Mouse (Mus musculus) hindbrain, embryonic 14.5 days (tissue): ENCODE results near the gene BC055324. TPM values are rescaled to one million over a fixed set of nuclear protein-coding genes. Genes with fewer than 3 reads are reported as not detected.
A peak's percentile ranks its signal among the peaks of the same experiment; 100 is the strongest.
"Not testable (repeated sequence)": the region's sequence is repeated elsewhere in the genome, so short reads cannot be mapped to it uniquely, and the experiment has no call there.

Source experiments
- ATAC-seq: fragments of 200-750 bp; cut with Nextera tagmentation; 2 replicates; pipeline ENCODE4 v1.8.0; 2017; ENCODE audit warnings: moderate number of reproducible peaks, mild to moderate bottlenecking, moderate TSS enrichment, moderate library complexity; ENCODE audit not compliant: low FRiP score
- DNase-seq: peaks from one replicate; pipeline ENCODE4 v3.0.0-alpha.2; 2015; ENCODE audit warnings: low spot score
- H3K27ac ChIP-seq: fragments of 300-500 bp; sonication (generic); 2 replicates; pipeline ENCODE4 v1.5.1; 2014; ENCODE audit warnings: mild to moderate bottlenecking, moderate library complexity
- H3K27me3 ChIP-seq: fragments of 300-500 bp; sonication (generic); 2 replicates; pipeline ENCODE4 v1.6.1; 2014; ENCODE audit warnings: mild to moderate bottlenecking, low read length, mixed read lengths; ENCODE audit not compliant: control insufficient read depth, insufficient read depth
- H3K36me3 ChIP-seq: fragments of 300-500 bp; sonication (generic); replicated peaks from 2 replicates; pipeline ENCODE4 v1.6.1; 2014; ENCODE audit not compliant: control insufficient read depth, insufficient read depth
- H3K4me1 ChIP-seq: fragments of 300-500 bp; sonication (generic); replicated peaks from 2 replicates; pipeline ENCODE4 v1.6.1; 2014; ENCODE audit warnings: antibody characterized with exemption, low read length, mixed read lengths; ENCODE audit not compliant: control insufficient read depth, insufficient read depth
- H3K4me2 ChIP-seq: fragments of 300-500 bp; sonication (generic); replicated peaks from 2 replicates; pipeline ENCODE4 v1.6.1; 2014; ENCODE audit warnings: mild to moderate bottlenecking, moderate library complexity
- H3K4me3 ChIP-seq: fragments of 300-500 bp; sonication (generic); replicated peaks from 2 replicates; pipeline ENCODE4 v1.5.1; 2014; ENCODE audit warnings: mild to moderate bottlenecking, low read length
- H3K9ac ChIP-seq: fragments of 300-500 bp; sonication (generic); 2 replicates; pipeline ENCODE4 v1.6.1; 2014
- H3K9me3 ChIP-seq: fragments of 300-500 bp; sonication (generic); 2 replicates; pipeline ENCODE4 v1.6.1; 2016; ENCODE audit warnings: low read length; ENCODE audit not compliant: control insufficient read depth
- WGBS: fragments of 180-500 bp; shearing (Covaris S2); extraction: QIAGEN DNeasy Blood & Tissue Kit; methylation state at CpG from one replicate; pipeline ENCODE4 v1.1.7; 2014; 5-methylcytosine and 5-hydroxymethylcytosine counted together
- polyA plus RNA-seq: library from polyadenylated mRNA; unstranded; fragments of >200 nt; fragmentation: Nextera tagmentation; extraction: Ambion mirVana; gene quantifications from 2 replicates; pipeline ENCODE4 v1.2.1, GENCODE M21; 2014

The BC055324 gene
- 5.5 and 5.7 TPM in 2 replicates for polyA plus RNA-seq

GRCm38 (mm10) chr1:163994721-163995608 is at the start of gene BC055324, which contains the start of gene Mettl18:
Gene BC055324, minus strand, starts transcription at chr1:163994796.
Gene Mettl18, plus strand, starts transcription at chr1:163994889.
- peak within 1 kb of the TSS; percentile 56 for H3K4me3 ChIP-seq
- ATAC-seq (peak; percentile 99), DNase-seq (peak; percentile 93)
- H3K9me3 ChIP-seq = no peaks in the 10 kb centered on the region
- peak within 1 kb of the TSS; percentile 76 for H3K27ac ChIP-seq
- peak within 1 kb of the TSS; percentile 75 for H3K9ac ChIP-seq
- WGBS = 3% methylated on average over 42 of the region's 43 CpGs
- H3K4me2 ChIP-seq = peak within 1 kb of the TSS; percentile 75
- no peaks in the 10 kb centered on the region for H3K27me3 ChIP-seq
- H3K4me1 ChIP-seq = peaks cover 8% of the 10 kb centered on the region; the same call in 1 of the 2 replicates
- no peaks in the 10 kb centered on the region for H3K36me3 ChIP-seq

- WGBS = 79% methylated on average over 3 of the region's 3 CpGs
- no peak for ATAC-seq
- Histone ChIP-seq H3K9me3 (no peaks in the 10 kb centered on the region), H3K27me3 (no peaks in the 10 kb centered on the region), H3K4me3 (no peak overlapping the region), H3K9ac (no peak overlapping the region), H3K4me2 (no peak overlapping the region), H3K4me1 (no peaks in the 10 kb centered on the region), H3K36me3 (no peaks in the 10 kb centered on the region), H3K27ac (no peak overlapping the region)
- DNase-seq = no peak
Observed at GRCm38 (mm10) chr1:164043549-164043948, 49.0 kb upstream of the BC055324 start.

- Histone ChIP-seq H3K4me2 (no peak overlapping the region), H3K4me1 (no peaks in the 10 kb centered on the region), H3K27me3 (no peaks in the 10 kb centered on the region), H3K27ac (no peak overlapping the region), H3K36me3 (no peaks in the 10 kb centered on the region), H3K9me3 (no peaks in the 10 kb centered on the region), H3K9ac (no peak overlapping the region), H3K4me3 (no peak overlapping the region)
- no peak for ATAC-seq
- WGBS = 68% methylated on average over 10 of the region's 10 CpGs
- no peak for DNase-seq
Observed at GRCm38 (mm10) chr1:164040385-164041135, 46.0 kb upstream of the BC055324 start.

- 60% methylated on average over 5 of the region's 5 CpGs for whole genome bisulfite sequencing
- no peak overlapping the region for H3K4me3 ChIP-seq
- ATAC-seq = no peak
- H3K27ac ChIP-seq = no peak overlapping the region
- H3K9ac ChIP-seq = no peak overlapping the region
- H3K9me3 ChIP-seq = no peaks in the 10 kb centered on the region
- H3K4me1 ChIP-seq = no peaks in the 10 kb centered on the region
- H3K4me2 ChIP-seq = no peak overlapping the region
- no peaks in the 10 kb centered on the region for H3K27me3 ChIP-seq
- DNase-seq = no peak
- H3K36me3 ChIP-seq = no peaks in the 10 kb centered on the region
Observed at GRCm38 (mm10) chr1:164027416-164027815, 32.8 kb upstream of the BC055324 start.

DNA sequence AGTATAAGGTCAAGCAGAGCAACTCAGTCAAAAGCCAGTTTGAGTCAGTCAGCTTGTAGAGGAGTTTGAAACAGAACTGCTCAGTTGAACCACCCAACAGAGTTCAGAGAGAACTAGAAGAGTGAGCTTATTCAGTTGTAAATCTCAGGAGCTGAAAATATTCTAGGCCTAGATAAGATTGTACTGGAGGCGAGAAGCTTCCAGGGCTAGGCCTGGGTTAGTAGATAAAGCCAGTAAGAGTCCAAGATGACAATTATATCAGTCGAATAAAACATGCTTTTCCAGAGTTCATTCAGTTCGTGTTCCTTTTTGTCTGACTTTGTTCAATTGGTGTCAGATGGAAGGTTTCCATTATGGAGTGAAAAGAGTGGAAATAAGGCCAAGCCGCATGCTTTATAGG is 31.1 kb upstream of the BC055324 start:
- no peaks in the 10 kb centered on the region for H3K36me3 ChIP-seq
- no peaks in the 10 kb centered on the region for H3K27me3 ChIP-seq
- H3K4me3 ChIP-seq = no peak overlapping the region
- no peaks in the 10 kb centered on the region for H3K4me1 ChIP-seq
- no peak for ATAC-seq
- DNase-seq = no peak
- H3K9me3 ChIP-seq = no peaks in the 10 kb centered on the region
- 92% methylated on average over 4 of the region's 4 CpGs for WGBS
- no peak overlapping the region for H3K9ac ChIP-seq
- no peak overlapping the region for H3K4me2 ChIP-seq
- H3K27ac ChIP-seq = no peak overlapping the region

DNA sequence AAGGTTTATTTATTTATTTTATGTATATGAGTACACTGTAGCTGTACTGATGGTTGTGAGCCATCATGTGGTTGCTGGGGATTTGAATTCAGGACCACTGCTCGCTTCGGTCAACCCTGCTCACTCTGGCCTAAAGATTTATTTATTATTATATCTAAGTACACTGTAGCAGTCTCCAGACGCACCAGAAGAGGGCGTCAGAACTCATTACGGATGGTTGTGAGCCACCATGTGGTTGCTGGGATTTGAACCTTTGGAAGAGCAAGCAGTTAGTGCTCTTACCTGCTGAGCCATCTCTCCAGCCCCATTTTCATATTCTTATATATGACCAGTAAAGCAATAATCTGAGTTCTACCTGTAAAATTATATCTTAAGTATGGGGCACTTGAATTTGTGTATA is 27.5 kb upstream of the BC055324 start:
- not testable (repeated sequence) for H3K4me1 ChIP-seq, H3K27me3 ChIP-seq, DNase-seq, H3K36me3 ChIP-seq, H3K4me3 ChIP-seq, H3K4me2 ChIP-seq, ATAC-seq, H3K9ac ChIP-seq, H3K27ac ChIP-seq, H3K9me3 ChIP-seq
- WGBS = 83% methylated on average over 5 of the region's 5 CpGs

GRCm38 (mm10) chr1:164020746-164021145 is 26.1 kb upstream of the BC055324 start:
- not testable (repeated sequence) for H3K4me3 ChIP-seq, H3K27ac ChIP-seq, H3K9ac ChIP-seq, H3K27me3 ChIP-seq, DNase-seq, H3K9me3 ChIP-seq, H3K36me3 ChIP-seq, H3K4me2 ChIP-seq, H3K4me1 ChIP-seq, ATAC-seq
- 79% methylated on average over 3 of the region's 3 CpGs for WGBS

DNA sequence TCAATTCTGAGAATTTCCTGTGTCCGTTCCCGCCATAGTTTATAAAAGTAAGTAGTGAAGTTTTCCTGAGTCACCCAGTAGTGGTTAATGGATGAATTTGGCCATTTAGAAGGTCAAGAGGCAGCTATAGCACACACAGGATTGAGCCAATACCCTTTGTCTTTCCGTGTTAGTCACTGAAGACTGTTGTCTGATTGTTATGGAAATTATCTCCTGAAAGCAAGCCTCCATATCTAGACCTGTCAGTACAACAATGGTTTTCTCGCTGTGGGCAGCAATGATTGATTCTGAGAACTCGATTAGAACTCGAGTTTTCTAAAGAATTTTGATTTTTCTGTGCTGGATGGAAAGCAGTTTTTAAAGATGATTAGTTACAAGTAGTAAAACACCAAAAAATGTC is 25.2 kb upstream of the BC055324 start:
- Histone ChIP-seq H3K36me3 (no peaks in the 10 kb centered on the region), H3K4me1 (no peaks in the 10 kb centered on the region), H3K27me3 (no peaks in the 10 kb centered on the region), H3K27ac (no peak overlapping the region), H3K9me3 (no peaks in the 10 kb centered on the region), H3K9ac (no peak overlapping the region), H3K4me3 (no peak overlapping the region), H3K4me2 (no peak overlapping the region)
- DNase-seq = no peak
- 22% methylated on average over 6 of the region's 6 CpGs for WGBS
- no peak for ATAC-seq

DNA sequence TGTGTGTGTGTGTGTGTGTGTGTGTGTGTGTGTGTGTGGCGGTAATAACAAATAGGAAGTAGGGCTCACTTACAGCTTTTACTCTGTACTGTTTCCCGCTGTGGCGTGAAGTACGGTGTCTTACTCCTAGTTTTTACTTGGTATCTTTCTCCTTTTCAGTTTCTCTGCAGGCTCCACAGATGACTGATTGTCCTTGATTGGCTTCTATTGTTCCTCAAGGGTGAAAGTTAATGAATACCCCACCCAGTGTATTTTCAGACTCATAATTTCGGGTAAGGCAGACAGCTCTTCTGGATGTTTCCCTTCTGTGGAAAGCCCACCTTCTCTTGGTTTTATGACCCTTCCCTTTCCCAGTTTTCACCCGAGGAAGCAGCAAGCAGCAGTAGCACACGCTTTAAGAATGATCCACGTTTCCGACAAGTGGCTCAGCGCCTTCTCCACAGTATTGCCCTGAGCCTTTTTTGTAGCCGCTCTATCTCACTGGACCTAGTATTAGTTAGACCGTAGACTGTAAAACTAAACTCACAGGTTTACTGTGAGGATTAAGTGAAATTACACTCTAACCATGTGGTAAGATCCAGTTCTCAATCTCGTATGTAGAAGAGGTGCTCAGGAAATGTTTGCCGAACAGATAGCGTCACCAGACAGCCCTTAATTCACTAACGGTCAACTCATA is 23.8 kb upstream of the BC055324 start:
- Histone ChIP-seq H3K4me2 (no peak overlapping the region), H3K27ac (no peak overlapping the region), H3K9ac (no peak overlapping the region), H3K27me3 (no peaks in the 10 kb centered on the region), H3K4me3 (no peak overlapping the region), H3K36me3 (no peaks in the 10 kb centered on the region), H3K9me3 (no peaks in the 10 kb centered on the region), H3K4me1 (no peaks in the 10 kb centered on the region)
- 76% methylated on average over 16 of the region's 16 CpGs for WGBS
- DNase-seq (no peak), ATAC-seq (no peak)
